Mouse (Mus musculus) CH12.LX (cell line): ENCODE results near the gene Gtsf1. TPM values are rescaled to one million over a fixed set of nuclear protein-coding genes. Genes with fewer than 3 reads are reported as not detected.
A peak's percentile ranks its signal among the peaks of the same experiment; 100 is the strongest.

Source experiments
- DNase-seq: peaks from one replicate; pipeline ENCODE4 v3.0.0-alpha.2; 2013; ENCODE audit errors: extremely low read depth
- H3K27ac ChIP-seq: 2 replicates; pipeline ENCODE4 v1.5.1; 2012; ENCODE audit warnings: low read depth, mild to moderate bottlenecking, control low read depth, moderate library complexity; ENCODE audit not compliant: insufficient read depth
- H3K27me3 ChIP-seq: replicated peaks from 2 replicates; pipeline ENCODE3; 2012; ENCODE audit warnings: inconsistent platforms
- H3K36me3 ChIP-seq, 2 experiments: replicated peaks in 1 of 2; 2 replicates each; pipeline versions ENCODE3 to v1.6.1; 2012; ENCODE audit warnings: inconsistent platforms in 1 of 2, low read length in 1 of 2, mild to moderate bottlenecking in 1 of 2, mixed read lengths in 1 of 2, moderate library complexity in 1 of 2; ENCODE audit not compliant: control insufficient read depth in 1 of 2, insufficient read depth in 1 of 2
- H3K4me1 ChIP-seq, 2 experiments: 2 replicates each; pipeline ENCODE4 v1.6.1; 2012; ENCODE audit warnings: inconsistent platforms in 1 of 2, moderate library complexity in 1 of 2; ENCODE audit not compliant: insufficient read depth in 2 of 2, control insufficient read depth in 1 of 2
- H3K4me2 ChIP-seq: 2 replicates; pipeline ENCODE4 v1.6.1; 2012; ENCODE audit warnings: low read depth, mild to moderate bottlenecking, control low read depth; ENCODE audit not compliant: poor library complexity, insufficient read depth, severe bottlenecking
- H3K4me3 ChIP-seq, 3 experiments: fragments of 150-350 bp in 1 of 3; sonication (generic) in 1 of 3; replicated peaks in 1 of 3; 2 replicates each; pipeline versions ENCODE3 to v1.5.1; 2011 to 2012; ENCODE audit warnings: low read depth in 2 of 3, low read length in 2 of 3, mild to moderate bottlenecking in 2 of 3, moderate library complexity in 2 of 3, control low read depth in 1 of 3, improper control_type of control experiment in 1 of 3, inconsistent platforms in 1 of 3, mixed read lengths in 1 of 3; ENCODE audit not compliant: poor library complexity in 1 of 3
- H3K79me2 ChIP-seq: replicated peaks from 2 replicates; pipeline ENCODE4 v1.6.1; 2012; ENCODE audit warnings: mild to moderate bottlenecking, moderate library complexity; ENCODE audit not compliant: control insufficient read depth, poor library complexity, insufficient read depth, severe bottlenecking; ENCODE audit errors: extremely low read depth
- H3K9ac ChIP-seq: 2 replicates; pipeline ENCODE4 v1.6.1; 2012; ENCODE audit warnings: low read depth, mild to moderate bottlenecking, control low read depth, moderate library complexity; ENCODE audit not compliant: insufficient read depth
- H3K9me3 ChIP-seq: replicated peaks from 2 replicates; pipeline ENCODE3; 2012; ENCODE audit warnings: low read length, inconsistent platforms, mixed read lengths
- BHLHE40 ChIP-seq: IDR thresholded peaks from 2 replicates; pipeline ENCODE4 v1.6.1; 2011; ENCODE audit warnings: mild to moderate bottlenecking, low read depth, low read length, improper control_type of control experiment
- CHD1 ChIP-seq: IDR thresholded peaks from 2 replicates; pipeline ENCODE4 v1.6.1; 2012; ENCODE audit warnings: low read depth, low read length, improper control_type of control experiment, inconsistent platforms
- CHD2 ChIP-seq: IDR thresholded peaks from 2 replicates; pipeline ENCODE4 v1.6.1; 2011; ENCODE audit warnings: low read length, improper control_type of control experiment
- CTCF ChIP-seq, 2 experiments: IDR thresholded peaks in 1 of 2; conservative IDR thresholded peaks in 1 of 2; 2 replicates each; pipeline ENCODE4 v1.5.1; 2011 to 2012; ENCODE audit warnings: low read depth in 2 of 2, low read length in 2 of 2, improper control_type of control experiment in 1 of 2, inconsistent platforms in 1 of 2, mild to moderate bottlenecking in 1 of 2, moderate library complexity in 1 of 2
- E2F4 ChIP-seq: IDR thresholded peaks from 2 replicates; pipeline ENCODE4 v1.6.1; 2011; ENCODE audit warnings: low read depth, low read length, improper control_type of control experiment; ENCODE audit not compliant: insufficient replicate concordance
- ELF1 ChIP-seq: IDR thresholded peaks from 2 replicates; pipeline ENCODE4 v1.6.1; 2014; ENCODE audit warnings: low read depth, mild to moderate bottlenecking, inconsistent platforms, low read length, improper control_type of control experiment
- EP300 ChIP-seq: IDR thresholded peaks from 2 replicates; pipeline ENCODE4 v1.6.1; 2011; ENCODE audit warnings: low read length, improper control_type of control experiment
- ETS1 ChIP-seq: conservative IDR thresholded peaks from 2 replicates; pipeline ENCODE4 v1.6.1; 2012; ENCODE audit warnings: low read depth, mild to moderate bottlenecking, inconsistent platforms, low read length, improper control_type of control experiment, moderate library complexity
- GABPA ChIP-seq: IDR thresholded peaks from 2 replicates; pipeline ENCODE4 v1.6.1; 2012; ENCODE audit warnings: low read depth, low read length, improper control_type of control experiment, inconsistent platforms; ENCODE audit not compliant: insufficient replicate concordance
- HCFC1 ChIP-seq: IDR thresholded peaks from 2 replicates; pipeline ENCODE4 v1.6.1; 2012; ENCODE audit warnings: low read depth, mild to moderate bottlenecking, inconsistent platforms, low read length, improper control_type of control experiment
- IRF4 ChIP-seq: IDR thresholded peaks from 2 replicates; pipeline ENCODE4 v1.6.1; 2014; ENCODE audit warnings: low read depth, mild to moderate bottlenecking, inconsistent platforms, low read length, improper control_type of control experiment
- JUN ChIP-seq: IDR thresholded peaks from 2 replicates; pipeline ENCODE4 v1.6.1; 2011; ENCODE audit warnings: low read depth, mild to moderate bottlenecking, low read length, improper control_type of control experiment, moderate library complexity; ENCODE audit not compliant: insufficient read depth
- JUND ChIP-seq: conservative IDR thresholded peaks from 2 replicates; pipeline ENCODE4 v1.6.1; 2011; ENCODE audit warnings: low read depth, low read length, improper control_type of control experiment
- KAT2A ChIP-seq: IDR thresholded peaks from 2 replicates; pipeline ENCODE4 v1.6.1; 2012; ENCODE audit warnings: low read length, improper control_type of control experiment, inconsistent platforms; ENCODE audit not compliant: insufficient replicate concordance
- MAFK ChIP-seq: IDR thresholded peaks from 2 replicates; pipeline ENCODE4 v1.6.1; 2011; ENCODE audit warnings: low read length, improper control_type of control experiment; ENCODE audit not compliant: insufficient replicate concordance
- MAX ChIP-seq: IDR thresholded peaks from 2 replicates; pipeline ENCODE4 v1.6.1; 2011; ENCODE audit warnings: low read length, improper control_type of control experiment
- MAZ ChIP-seq: IDR thresholded peaks from 2 replicates; pipeline ENCODE4 v1.6.1; 2012; ENCODE audit warnings: low read depth, mild to moderate bottlenecking, inconsistent platforms, low read length, improper control_type of control experiment, moderate library complexity
- MEF2A ChIP-seq: IDR thresholded peaks from 2 replicates; pipeline ENCODE4 v1.6.1; 2014; ENCODE audit warnings: low read depth, mild to moderate bottlenecking, inconsistent platforms, low read length, improper control_type of control experiment, borderline replicate concordance
- MXI1 ChIP-seq: IDR thresholded peaks from 2 replicates; pipeline ENCODE4 v1.6.1; 2011; ENCODE audit warnings: mild to moderate bottlenecking, low read depth, low read length, improper control_type of control experiment
- MYC ChIP-seq: IDR thresholded peaks from 2 replicates; pipeline ENCODE4 v1.6.1; 2011; ENCODE audit warnings: low read depth, mild to moderate bottlenecking, improper control_type of control experiment, low read length
- NELFE ChIP-seq: IDR thresholded peaks from 2 replicates; pipeline ENCODE4 v1.6.1; 2011; ENCODE audit warnings: low read depth, low read length, improper control_type of control experiment
- NRF1 ChIP-seq: IDR thresholded peaks from 2 replicates; pipeline ENCODE4 v1.6.1; 2014; ENCODE audit warnings: low read depth, mild to moderate bottlenecking, inconsistent platforms, low read length, improper control_type of control experiment, moderate library complexity
- PAX5 ChIP-seq: IDR thresholded peaks from 2 replicates; pipeline ENCODE4 v1.6.1; 2012; ENCODE audit warnings: low read length, inconsistent platforms, mixed read lengths
- POLR2A ChIP-seq: IDR thresholded peaks from 2 replicates; pipeline ENCODE4 v1.6.1; 2011; ENCODE audit warnings: low read depth, mild to moderate bottlenecking, improper control_type of control experiment, low read length
- POLR2AphosphoS2 ChIP-seq: IDR thresholded peaks from 2 replicates; pipeline ENCODE4 v1.6.1; 2011; ENCODE audit warnings: low read depth, low read length, improper control_type of control experiment
- RAD21 ChIP-seq: IDR thresholded peaks from 2 replicates; pipeline ENCODE4 v1.6.1; 2011; ENCODE audit warnings: low read depth, mild to moderate bottlenecking, low read length, improper control_type of control experiment, moderate library complexity
- RCOR1 ChIP-seq: conservative IDR thresholded peaks from 2 replicates; pipeline ENCODE4 v1.6.1; 2012; ENCODE audit warnings: low read depth, mild to moderate bottlenecking, inconsistent platforms, low read length, improper control_type of control experiment
- SIN3A ChIP-seq: IDR thresholded peaks from 2 replicates; pipeline ENCODE4 v1.6.1; 2012; ENCODE audit warnings: low read length, improper control_type of control experiment, inconsistent platforms
- SMC3 ChIP-seq: IDR thresholded peaks from 2 replicates; pipeline ENCODE4 v1.6.1; 2011; ENCODE audit warnings: low read depth, low read length, improper control_type of control experiment
- TBP ChIP-seq: conservative IDR thresholded peaks from 2 replicates; pipeline ENCODE4 v1.6.1; 2011; ENCODE audit warnings: low read depth, low read length, improper control_type of control experiment
- TCF12 ChIP-seq: IDR thresholded peaks from 2 replicates; pipeline ENCODE4 v1.6.1; 2014; ENCODE audit warnings: low read depth, mild to moderate bottlenecking, inconsistent platforms, low read length, improper control_type of control experiment
- UBTF ChIP-seq: IDR thresholded peaks from 2 replicates; pipeline ENCODE4 v1.6.1; 2012; ENCODE audit warnings: low read depth, mild to moderate bottlenecking, inconsistent platforms, low read length, improper control_type of control experiment, moderate library complexity
- USF1 ChIP-seq: IDR thresholded peaks from 2 replicates; pipeline ENCODE4 v1.6.1; 2014; ENCODE audit warnings: low read depth, mild to moderate bottlenecking, inconsistent platforms, low read length, improper control_type of control experiment
- USF2 ChIP-seq: conservative IDR thresholded peaks from 2 replicates; pipeline ENCODE4 v1.6.1; 2011; ENCODE audit warnings: low read depth, low read length, improper control_type of control experiment
- ZC3H11A ChIP-seq: IDR thresholded peaks from 2 replicates; pipeline ENCODE4 v1.6.1; 2012; ENCODE audit warnings: low read depth, mild to moderate bottlenecking, inconsistent platforms, low read length, improper control_type of control experiment
- ZKSCAN1 ChIP-seq: IDR thresholded peaks from 2 replicates; pipeline ENCODE4 v1.6.1; 2012; ENCODE audit warnings: low read depth, inconsistent platforms, low read length, improper control_type of control experiment, borderline replicate concordance
- ZMIZ1 ChIP-seq: IDR thresholded peaks from 2 replicates; pipeline ENCODE4 v1.6.1; 2012; ENCODE audit warnings: low read depth, mild to moderate bottlenecking, inconsistent platforms, low read length, improper control_type of control experiment
- ZNF384 ChIP-seq: IDR thresholded peaks from 2 replicates; pipeline ENCODE4 v1.6.1; 2012; ENCODE audit warnings: low read depth, low read length, improper control_type of control experiment, inconsistent platforms
- dilution Hi-C: fragments of 300-500 bp; cut with MboI; formaldehyde crosslinking; loops from 2 replicates; pipeline ENCODE4 v1.14.3; 2020; ENCODE audit warnings: low sequenced_read_pairs; ENCODE audit not compliant: extremely low pct_unique_long_range_greater_than_20kb, extremely low pct_ligation_motif_present
- in situ Hi-C: fragments of 300-500 bp; cut with MboI; formaldehyde crosslinking; loops from 3 replicates; pipeline ENCODE4 v1.14.3; 2019; ENCODE audit warnings: low sequenced_read_pairs, low pct_ligation_motif_present, low pct_unique_long_range_greater_than_20kb, mixed read lengths
- polyA plus RNA-seq: library from polyadenylated mRNA; unstranded; fragments of >175 nt; gene quantifications from 2 replicates; pipeline ENCODE4 v1.2.1, GENCODE M21; 2012; ENCODE audit warnings: low read depth; ENCODE audit not compliant: insufficient read length
- total RNA-seq, 2 experiments: library from RNA; depleted of rRNA; stranded (reverse); fragments of 300-350 nt in 1 of 2; fragments of >200 nt in 1 of 2; gene quantifications; 2 replicates each; pipeline ENCODE4 v1.2.3; 2012 to 2014

Gene Gtsf1
- total and polyA plus RNA-seq, 3 experiments, result not detected

DNA sequence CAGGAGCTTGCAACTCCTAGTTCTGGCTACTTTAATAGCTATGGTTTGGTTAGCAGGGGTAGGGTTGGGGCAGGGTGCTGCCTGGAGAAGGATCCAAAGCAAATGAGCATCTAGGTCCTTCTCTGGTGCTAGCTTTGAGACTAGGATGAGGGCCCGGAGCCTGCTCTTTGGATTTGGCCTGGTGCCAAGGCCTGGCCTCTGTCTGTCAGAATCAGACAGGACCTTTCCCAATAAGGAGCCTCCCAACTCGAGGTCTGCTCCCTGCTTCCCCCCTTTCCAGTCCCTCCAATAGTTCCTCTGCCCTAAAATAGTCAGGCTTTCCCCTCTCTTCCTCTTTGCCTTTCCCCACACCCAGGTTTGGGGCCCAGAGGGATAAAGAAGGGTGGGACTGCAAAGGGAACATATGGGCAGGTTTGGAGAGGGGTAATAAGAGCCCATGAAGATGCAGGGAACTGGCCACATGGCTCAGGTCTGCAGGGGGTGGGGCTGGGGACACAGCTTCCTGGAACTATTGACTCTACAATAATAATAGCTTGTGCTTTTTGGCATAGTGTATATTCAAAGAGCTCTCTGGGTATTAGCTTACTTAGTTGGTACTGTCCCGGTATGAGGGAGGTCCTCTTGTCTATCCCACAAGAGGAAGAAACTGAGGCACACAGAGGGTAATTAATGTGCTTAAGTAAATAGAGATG, 51.5 kb downstream of the Gtsf1 start:
- Histone ChIP-seq H3K4me3 (no peak overlapping the region), H3K9me3 (no peaks in the 10 kb centered on the region), H3K79me2 (no peaks in the 10 kb centered on the region), H3K9ac (no peak overlapping the region), H3K4me2 (no peak overlapping the region), H3K27me3 (no peaks in the 10 kb centered on the region), H3K4me1 (peaks cover 24 to 47% of the 10 kb centered on the region in 2 experiments), H3K36me3 (no peaks in the 10 kb centered on the region), H3K27ac (no peak overlapping the region)
- dilution Hi-C loops (no loop called here), in situ Hi-C loops (no loop called here)
- TF ChIP-seq MXI1 (no peak), E2F4 (no peak), RAD21 (no peak), USF1 (no peak), ELF1 (peak; percentile 62), IRF4 (no peak), ZKSCAN1 (no peak), MYC (peak; percentile 63; the same call in 1 of the 2 replicates), HCFC1 (no peak), TBP (no peak), ZC3H11A (no peak), USF2 (no peak), RCOR1 (no peak), CTCF (conservative IDR thresholded peaks at IDR 0.05 in 1 of 2, IDR thresholded peaks at IDR 0.05 in 1 of 2; ENCODE audit: low read depth in 2 of 2, low read length in 2 of 2) (no peak), ZMIZ1 (no peak), EP300 (peak; percentile 28; the same call in 1 of the 2 replicates), TCF12 (no peak), BHLHE40 (no peak), CHD2 (no peak), SIN3A (no peak), JUN (peak; percentile 36; the same call in 1 of the 2 replicates), MEF2A (peak; percentile 39; the same call in 1 of the 2 replicates), POLR2A (no peak), UBTF (no peak), MAX (peak; percentile 72), SMC3 (no peak), PAX5 (no peak), MAFK (no peak), NELFE (no peak), CHD1 (no peak), ETS1 (peak; percentile 42; the same call in 1 of the 2 replicates), POLR2AphosphoS2 (no peak), NRF1 (no peak), ZNF384 (no peak), GABPA (no peak), JUND (no peak; the same call in 1 of the 2 replicates), MAZ (no peak), KAT2A (no peak)
- DNase-seq, result peak; percentile 40
